Mouse (Mus musculus) myocyte (in vitro differentiated cells): ENCODE data around the gene Rpl14.

Experiments
- MAX ChIP-seq: IDR thresholded peaks from one replicate; pipeline ENCODE4 v1.6.1; 2011; ENCODE audit warnings: low read depth, mild to moderate bottlenecking, control low read depth
- POLR2A ChIP-seq: IDR thresholded peaks from one replicate; pipeline ENCODE4 v1.6.1; 2011; ENCODE audit warnings: low read depth, mild to moderate bottlenecking, control low read depth, moderate library complexity; ENCODE audit not compliant: insufficient read length
- USF1 ChIP-seq: IDR thresholded peaks from one replicate; pipeline ENCODE4 v1.6.1; 2011; ENCODE audit warnings: low read depth, mild to moderate bottlenecking, control low read depth, moderate library complexity

GRCm38 (mm10) chr9:120530471-120530870 lies 40.8 kb upstream of the Rpl14 start:
- TF ChIP-seq POLR2A = no peak
- no peak for TF ChIP-seq USF1
- no peak for TF ChIP-seq MAX
